Mouse (Mus musculus) liver, embryonic 14.5 days (tissue): ENCODE measurements at regions not wholly inside any gene's neighbourhood (a gene's known extent, or its start where the extent isn't known, plus 50 kb on each side); places are given as distances from the start of the nearest gene placed in this dataset.

Source experiments
- CTCF ChIP-seq: IDR thresholded peaks from 2 replicates; pipeline ENCODE4 v1.5.1; 2016; ENCODE audit warnings: antibody characterized with exemption, low read depth, control low read depth
- EP300 ChIP-seq: IDR thresholded peaks from 2 replicates; pipeline ENCODE4 v1.6.1; 2016; ENCODE audit warnings: antibody characterized with exemption, low read depth

DNA sequence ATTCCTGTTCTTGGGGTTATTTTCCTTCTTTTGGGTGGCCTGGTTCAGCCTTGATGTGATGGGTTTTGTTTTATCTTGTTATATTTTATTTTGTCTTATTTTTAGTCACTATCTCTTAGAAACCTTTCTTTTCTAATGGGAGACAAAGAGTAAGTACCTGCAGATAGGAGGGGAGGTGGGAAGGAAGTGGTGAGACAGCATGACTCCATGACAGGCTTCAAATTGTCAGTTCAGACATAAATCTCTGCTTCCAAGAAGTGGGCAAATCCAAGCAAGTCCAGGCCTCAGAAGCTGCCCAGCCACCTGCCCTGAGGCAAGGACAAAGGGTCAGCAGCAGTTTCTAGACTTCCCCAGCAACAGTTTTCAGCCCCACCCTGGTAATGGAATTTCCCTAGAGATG is 69.8 kb downstream of the Pgr15l start:
- TF ChIP-seq CTCF: no peak
- no peak for TF ChIP-seq EP300
